ENCODE assay signal across 1 mouse cellular context in the genomic region with DNA sequence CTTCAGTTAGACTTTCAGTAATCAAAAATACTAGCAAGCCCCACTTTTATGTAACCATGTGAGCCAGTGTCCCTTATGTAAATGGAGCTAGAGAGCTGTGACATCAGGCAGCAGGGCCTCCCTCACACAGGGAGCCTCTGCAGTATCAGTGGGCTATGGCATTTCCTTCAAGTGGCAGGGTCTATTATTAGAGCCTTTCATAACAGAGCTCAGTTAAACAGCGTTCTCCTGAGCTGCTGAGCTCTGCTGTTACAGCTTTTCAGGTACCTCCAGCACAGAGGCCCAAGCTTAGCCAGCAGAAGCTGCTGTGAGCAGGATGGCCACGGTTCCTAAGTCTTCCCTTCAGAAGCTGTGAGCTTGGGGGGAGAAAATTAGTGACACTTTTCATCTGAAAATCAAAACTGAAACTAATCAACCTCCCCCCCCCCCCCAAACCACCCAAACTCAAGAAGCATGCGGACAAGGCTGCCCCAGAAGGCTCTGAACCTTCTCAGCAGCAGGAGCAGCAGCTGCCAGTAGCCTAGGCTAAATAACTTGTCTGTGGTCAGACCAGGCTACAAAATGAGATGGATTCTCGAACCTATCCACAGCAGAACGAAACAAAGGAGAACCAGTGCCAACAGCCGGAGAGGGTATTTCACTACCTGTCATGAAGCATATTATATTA.
TF ChIP-seq lines count a peak whose summit lies in the region.

No protein-coding gene starts in this region.

TF ChIP-seq in CH12.LX, 34 proteins besides CTCF, POLR2A, EP300 and RAD21 (continued from another document):
- TF ChIP-seq NRF1 (IDR thresholded peaks at IDR 0.05; ENCODE audit: low read depth, low read length) (no peak), IRF4 (IDR thresholded peaks at IDR 0.05; ENCODE audit: low read depth, low read length) (peak; percentile 76), ZKSCAN1 (IDR thresholded peaks at IDR 0.05; ENCODE audit: borderline replicate concordance, low read depth, low read length) (no peak), USF1 (IDR thresholded peaks at IDR 0.05; ENCODE audit: low read depth, low read length) (no peak), ZC3H11A (IDR thresholded peaks at IDR 0.05; ENCODE audit: low read depth, low read length) (no peak), SIN3A (IDR thresholded peaks at IDR 0.05; ENCODE audit: low read length) (peak; percentile 63; the same call in 1 of the 2 replicates), KAT2A (IDR thresholded peaks at IDR 0.05; ENCODE audit: insufficient replicate concordance, low read length) (0 out of 2 replicates have a peak, but pooled peaks have one; percentile 21), RCOR1 (conservative IDR thresholded peaks at IDR 0.05; ENCODE audit: low read depth, low read length) (no peak), MYC (IDR thresholded peaks at IDR 0.05; ENCODE audit: low read depth, low read length) (no peak), JUN (IDR thresholded peaks at IDR 0.05; ENCODE audit: insufficient read depth, low read depth, low read length) (no peak), TBP (conservative IDR thresholded peaks at IDR 0.05; ENCODE audit: low read depth, low read length) (no peak), MAFK (IDR thresholded peaks at IDR 0.05; ENCODE audit: insufficient replicate concordance, low read length) (peak; percentile 22; the same call in 1 of the 2 replicates), SMC3 (IDR thresholded peaks at IDR 0.05; ENCODE audit: low read depth, low read length) (no peak; the same call in none of the 2 replicates), UBTF (IDR thresholded peaks at IDR 0.05; ENCODE audit: low read depth, low read length) (no peak), ETS1 (conservative IDR thresholded peaks at IDR 0.05; ENCODE audit: low read depth, low read length) (peak; percentile 65), USF2 (conservative IDR thresholded peaks at IDR 0.05; ENCODE audit: low read depth, low read length) (no peak)
